ENCODE assay signal across 10 mouse cellular contexts in genomic region chr1:165616652-165617051, GRCm38 (mm10). TPM values are rescaled to one million over a fixed set of nuclear protein-coding genes. Genes with fewer than 3 reads are reported as not detected.
DNase-seq lines count a peak whose midpoint lies in the region; ATAC-seq and TF ChIP-seq lines count a peak whose summit lies in the region.
"Had no signal": no experiment of that assay in that cellular context is flagged by ENCODE, and none has a peak within 500 bp of the region (broad histone marks: within the 10 kb centered on the region; RNA-seq: fewer than 3 reads in every experiment).

No protein-coding gene starts in this region.

- no peak overlapping the region for H3K9ac ChIP-seq in heart, embryonic 15.5 days
- no peak overlapping the region for H3K9ac ChIP-seq in heart, postnatal 0 days (replicated peaks; ENCODE audit: low read depth, low read length)
- no peak overlapping the region for H3K9ac ChIP-seq in liver, embryonic 15.5 days

- H3K4me1 ChIP-seq in heart, embryonic 15.5 days (replicated peaks) = peaks cover 26% of the 10 kb centered on the region
- peaks cover 21% of the 10 kb centered on the region for H3K4me1 ChIP-seq in heart, postnatal 0 days (ENCODE audit: control insufficient read depth, insufficient read depth)
- H3K4me1 ChIP-seq in liver, embryonic 15.5 days (replicated peaks) = peaks cover 28% of the 10 kb centered on the region

- peaks cover 8% of the 10 kb centered on the region for H3K36me3 ChIP-seq in heart, embryonic 15.5 days
- H3K36me3 ChIP-seq in heart, postnatal 0 days (replicated peaks; ENCODE audit: control insufficient read depth, insufficient read depth, low read length) = peaks cover 11% of the 10 kb centered on the region
- no peaks in the 10 kb centered on the region for H3K36me3 ChIP-seq in liver, embryonic 15.5 days (replicated peaks)

- intact Hi-C loops in heart, postnatal 14 days (cut with DNase I) = no loop called here
- intact Hi-C loops in left cerebral cortex, postnatal 36 days (cut with DNase I) = no loop called here

- 0 out of 2 replicates have a peak overlapping the region, but pooled peaks have one; percentile 8 for H3K4me2 ChIP-seq in heart, embryonic 15.5 days
- no peak overlapping the region for H3K4me2 ChIP-seq in heart, postnatal 0 days (ENCODE audit: low read depth, low read length)
- peak overlapping the region; percentile 16; the same call in 1 of the 2 replicates for H3K4me2 ChIP-seq in liver, embryonic 15.5 days

- no peak for DNase-seq in heart, postnatal 14 days
- DNase-seq in brain, embryonic 14.5 days (ENCODE audit: low read depth) = peak; percentile 24
- DNase-seq in heart, postnatal 0 days (ENCODE audit: low spot score) = no peak
- DNase-seq in cerebellum, adult 9-11 months = no peak
- no peak for DNase-seq in left cerebral cortex, postnatal 36 days (ENCODE audit: low spot score in 2 of 2)
- no peak for DNase-seq in thymus, postnatal 0 days (ENCODE audit: low spot score)
- DNase-seq: layer of hippocampus, adult 9-11 months had no signal

- WGBS in heart, embryonic 15.5 days = 46% methylated on average over 7 of the region's 7 CpGs
- WGBS in heart, postnatal 0 days = 38% methylated on average over 7 of the region's 7 CpGs
- 38% methylated on average over 7 of the region's 7 CpGs for WGBS in liver, embryonic 15.5 days (ENCODE audit: insufficient replicate concordance)

- H3K27me3 ChIP-seq in heart, embryonic 15.5 days = no peaks in the 10 kb centered on the region
- no peaks in the 10 kb centered on the region for H3K27me3 ChIP-seq in heart, postnatal 0 days (ENCODE audit: control insufficient read depth, insufficient read depth, low read length)
- no peaks in the 10 kb centered on the region for H3K27me3 ChIP-seq in liver, embryonic 15.5 days

- no peak for TF ChIP-seq EP300 in heart, postnatal 0 days (IDR thresholded peaks at IDR 0.05; ENCODE audit: low read depth)

- TF ChIP-seq POLR2A in brain, embryonic 14.5 days (IDR thresholded peaks at IDR 0.05; ENCODE audit: borderline replicate concordance, extremely low read depth, insufficient read depth, insufficient read length, poor library complexity, severe bottlenecking) = no peak

- no peak overlapping the region for H3K4me3 ChIP-seq in heart, embryonic 15.5 days
- no peak overlapping the region for H3K4me3 ChIP-seq in heart, postnatal 0 days (ENCODE audit: low read depth, low read length)
- no peak overlapping the region for H3K4me3 ChIP-seq in liver, embryonic 15.5 days (replicated peaks)
- H3K4me3 ChIP-seq: myocyte had no signal

- 0 out of 2 replicates have a peak, but pooled peaks cover 3% of the 10 kb centered on the region for H3K9me3 ChIP-seq in heart, embryonic 15.5 days (replicated peaks)
- H3K9me3 ChIP-seq in heart, postnatal 0 days (replicated peaks; ENCODE audit: control insufficient read depth, low read length) = 0 out of 2 replicates have a peak, but pooled peaks cover 8% of the 10 kb centered on the region
- H3K9me3 ChIP-seq in liver, embryonic 15.5 days (replicated peaks) = no peaks in the 10 kb centered on the region

- no peak for ATAC-seq in heart, embryonic 15.5 days (replicated peaks; ENCODE audit: insufficient number of reproducible peaks, insufficient read depth, low FRiP score, low read depth)
- no peak for ATAC-seq in heart, postnatal 0 days (ENCODE audit: insufficient read depth, low read depth)
- ATAC-seq in liver, embryonic 15.5 days (ENCODE audit: insufficient read depth) = peak; percentile 32; the same call in 1 of the 2 replicates

- H3K27ac ChIP-seq in heart, embryonic 15.5 days = peak overlapping the region; percentile 83
- peak overlapping the region; percentile 86 for H3K27ac ChIP-seq in heart, postnatal 0 days (ENCODE audit: low read depth)
- H3K27ac ChIP-seq in liver, embryonic 15.5 days (replicated peaks) = peak overlapping the region; percentile 76

- TF ChIP-seq CTCF in brain, embryonic 14.5 days (IDR thresholded peaks at IDR 0.05; ENCODE audit: borderline replicate concordance, extremely low read depth, insufficient read depth, insufficient read length) = no peak
- no peak for TF ChIP-seq CTCF in heart, postnatal 0 days (IDR thresholded peaks at IDR 0.05; ENCODE audit: low read depth)

RNA-seq across cellular contexts. Expression of gene Mpzl1, which starts 17.7 kb away (rescaled TPM):
- 89.9 and 105 TPM in 2 replicates for polyA plus RNA-seq in heart, embryonic 15.5 days (2015; fragmentation: Nextera tagmentation; extraction: Ambion mirVana)
- 10 to 100 TPM; 33.3 to 34.1 TPM for total RNA-seq in heart, postnatal 14 days (2021)
- polyA plus RNA-seq in brain, embryonic 14.5 days (2012; rRNA removed) = 142 and 156 TPM in 2 replicates
- 16.6 and 17.9 TPM in 2 replicates for total RNA-seq in heart, postnatal 0 days (2014; rRNA removed; ENCODE audit: low replicate concordance)
- polyA plus RNA-seq in heart, postnatal 0 days (2015; fragmentation: Nextera tagmentation; extraction: Ambion mirVana) = 57.1 and 57.5 TPM in 2 replicates
- 25.5 and 28.7 TPM in 2 replicates for polyA plus RNA-seq in liver, embryonic 15.5 days (2015; fragmentation: Nextera tagmentation; extraction: Ambion mirVana)
- total RNA-seq in left cerebral cortex, postnatal 36 days (2021) = 10 to 100 TPM; 30.0 to 31.6 TPM
- 17.4 and 17.8 TPM in 2 replicates for polyA plus RNA-seq in thymus, postnatal 0 days (2015; fragmentation: Nextera tagmentation; extraction: Ambion mirVana)
